Mouse (Mus musculus) stomach, embryonic 16.5 days (tissue): ENCODE data around the gene Macrod2. TPM values are rescaled to one million over a fixed set of nuclear protein-coding genes. Genes with fewer than 3 reads are reported as not detected.

Experiments used
- ATAC-seq: fragments of 200-750 bp; cut with Nextera tagmentation; 2 replicates; pipeline ENCODE4 v1.8.0; 2017; ENCODE audit warnings: moderate number of reproducible peaks, moderate TSS enrichment; ENCODE audit not compliant: insufficient read depth, low FRiP score
- H3K27ac ChIP-seq: fragments of 300-500 bp; sonication (generic); 2 replicates; pipeline ENCODE4 v1.5.1; 2014; ENCODE audit warnings: low read length
- H3K27me3 ChIP-seq: fragments of 300-500 bp; sonication (generic); 2 replicates; pipeline ENCODE4 v1.6.1; 2014; ENCODE audit warnings: low read length, control low read depth, mixed read lengths; ENCODE audit not compliant: control insufficient read depth, insufficient read depth
- H3K36me3 ChIP-seq: fragments of 300-500 bp; sonication (generic); 2 replicates; pipeline ENCODE4 v1.6.1; 2014; ENCODE audit warnings: low read length; ENCODE audit not compliant: control insufficient read depth, insufficient read depth
- H3K4me1 ChIP-seq: fragments of 300-500 bp; sonication (generic); 2 replicates; pipeline ENCODE4 v1.6.1; 2014; ENCODE audit warnings: low read length, control low read depth, mixed read lengths; ENCODE audit not compliant: control insufficient read depth, insufficient read depth
- H3K4me2 ChIP-seq: fragments of 300-500 bp; sonication (generic); 2 replicates; pipeline ENCODE4 v1.6.1; 2014; ENCODE audit warnings: low read depth, low read length, mixed read lengths
- H3K4me3 ChIP-seq: fragments of 300-500 bp; sonication (generic); replicated peaks from 2 replicates; pipeline ENCODE4 v1.5.1; 2014; ENCODE audit warnings: mild to moderate bottlenecking, low read length
- H3K9ac ChIP-seq: fragments of 300-500 bp; sonication (generic); 2 replicates; pipeline ENCODE4 v1.6.1; 2014; ENCODE audit warnings: low read length
- H3K9me3 ChIP-seq: fragments of 300-500 bp; sonication (generic); replicated peaks from 2 replicates; pipeline ENCODE4 v1.6.1; 2016; ENCODE audit warnings: low read length, control low read depth; ENCODE audit not compliant: control insufficient read depth
- WGBS: fragments of 180-500 bp; shearing (Covaris S2); extraction: QIAGEN DNeasy Blood & Tissue Kit; methylation state at CpG from one replicate; pipeline ENCODE4 v1.1.7; 2014; 5-methylcytosine and 5-hydroxymethylcytosine counted together
- polyA plus RNA-seq: library from polyadenylated mRNA; unstranded; fragments of >200 nt; fragmentation: Nextera tagmentation; extraction: Ambion mirVana; gene quantifications from 2 replicates; pipeline ENCODE4 v1.2.1, GENCODE M21; 2015

Gene Macrod2
- polyA plus RNA-seq, 1 experiment from 2014 or later = 45.4 TPM

GRCm38 (mm10) chr2:142254566-142254965 lies 1859.5 kb downstream of the Macrod2 start:
- 75% methylated on average over 6 of the region's 6 CpGs for WGBS
- Histone ChIP-seq H3K27me3 (no peaks in the 10 kb centered on the region), H3K4me3 (no peak overlapping the region), H3K4me2 (no peak overlapping the region), H3K9ac (no peak overlapping the region), H3K4me1 (no peaks in the 10 kb centered on the region), H3K27ac (no peak overlapping the region), H3K36me3 (no peaks in the 10 kb centered on the region), H3K9me3 (no peaks in the 10 kb centered on the region)
- ATAC-seq = no peak

GRCm38 (mm10) chr2:142257501-142257900 lies 1862.4 kb downstream of the Macrod2 start:
- H3K9ac ChIP-seq = no peak overlapping the region
- H3K4me2 ChIP-seq = no peak overlapping the region
- H3K4me1 ChIP-seq = no peaks in the 10 kb centered on the region
- H3K27ac ChIP-seq = no peak overlapping the region
- WGBS = 97% methylated on average over 1 of the region's 1 CpGs
- no peak for ATAC-seq
- H3K9me3 ChIP-seq = no peaks in the 10 kb centered on the region
- H3K36me3 ChIP-seq = no peaks in the 10 kb centered on the region
- H3K4me3 ChIP-seq = no peak overlapping the region
- H3K27me3 ChIP-seq = no peaks in the 10 kb centered on the region

GRCm38 (mm10) chr2:142261046-142261445 lies 1865.9 kb downstream of the Macrod2 start:
- H3K27ac ChIP-seq = no peak overlapping the region
- no peak overlapping the region for H3K9ac ChIP-seq
- H3K4me3 ChIP-seq = no peak overlapping the region
- WGBS = 67% methylated on average over 6 of the region's 6 CpGs
- H3K4me2 ChIP-seq = no peak overlapping the region
- no peaks in the 10 kb centered on the region for H3K27me3 ChIP-seq
- no peaks in the 10 kb centered on the region for H3K4me1 ChIP-seq
- ATAC-seq = no peak
- H3K9me3 ChIP-seq = no peaks in the 10 kb centered on the region
- no peaks in the 10 kb centered on the region for H3K36me3 ChIP-seq

- Histone ChIP-seq H3K9ac (no peak overlapping the region), H3K27ac (no peak overlapping the region), H3K4me2 (no peak overlapping the region), H3K36me3 (no peaks in the 10 kb centered on the region), H3K9me3 (no peaks in the 10 kb centered on the region), H3K4me1 (no peaks in the 10 kb centered on the region), H3K4me3 (no peak overlapping the region), H3K27me3 (no peaks in the 10 kb centered on the region)
- 80% methylated on average over 2 of the region's 2 CpGs for WGBS
- no peak for ATAC-seq
Observed at GRCm38 (mm10) chr2:142264697-142265096, 1869.6 kb downstream of the Macrod2 start.

GRCm38 (mm10) chr2:142267836-142268235 lies 1872.7 kb downstream of the Macrod2 start:
- Histone ChIP-seq H3K36me3 (no peaks in the 10 kb centered on the region), H3K9me3 (no peaks in the 10 kb centered on the region), H3K4me3 (no peak overlapping the region), H3K4me1 (no peaks in the 10 kb centered on the region), H3K27ac (no peak overlapping the region), H3K4me2 (no peak overlapping the region), H3K9ac (no peak overlapping the region), H3K27me3 (no peaks in the 10 kb centered on the region)
- 72% methylated on average over 2 of the region's 2 CpGs for WGBS
- ATAC-seq = no peak

- Histone ChIP-seq H3K4me3 (no peak overlapping the region), H3K4me2 (no peak overlapping the region), H3K9ac (no peak overlapping the region), H3K27me3 (no peaks in the 10 kb centered on the region), H3K9me3 (no peaks in the 10 kb centered on the region), H3K4me1 (no peaks in the 10 kb centered on the region), H3K36me3 (no peaks in the 10 kb centered on the region), H3K27ac (no peak overlapping the region)
- WGBS = 50% methylated on average over 1 of the region's 1 CpGs
- no peak for ATAC-seq
Observed at GRCm38 (mm10) chr2:142286761-142287160, 1891.7 kb downstream of the Macrod2 start.

- no peak overlapping the region for H3K27ac ChIP-seq
- no peaks in the 10 kb centered on the region for H3K9me3 ChIP-seq
- no peak overlapping the region for H3K4me2 ChIP-seq
- no peaks in the 10 kb centered on the region for H3K27me3 ChIP-seq
- H3K36me3 ChIP-seq = no peaks in the 10 kb centered on the region
- H3K4me3 ChIP-seq = no peak overlapping the region
- no peak overlapping the region for H3K9ac ChIP-seq
- H3K4me1 ChIP-seq = no peaks in the 10 kb centered on the region
- 76% methylated on average over 4 of the region's 4 CpGs for WGBS
- no peak for ATAC-seq
Observed at GRCm38 (mm10) chr2:142294831-142295230, 1899.7 kb downstream of the Macrod2 start.

GRCm38 (mm10) chr2:142303098-142303911 lies 1908.2 kb downstream of the Macrod2 start:
- Histone ChIP-seq H3K9ac (no peak overlapping the region), H3K27ac (no peak overlapping the region), H3K27me3 (no peaks in the 10 kb centered on the region), H3K4me3 (no peak overlapping the region), H3K4me1 (no peaks in the 10 kb centered on the region), H3K9me3 (no peaks in the 10 kb centered on the region), H3K4me2 (no peak overlapping the region), H3K36me3 (no peaks in the 10 kb centered on the region)
- no peak for ATAC-seq
- WGBS = 40% methylated on average over 2 of the region's 2 CpGs

- H3K27ac ChIP-seq = no peak overlapping the region
- H3K36me3 ChIP-seq = no peaks in the 10 kb centered on the region
- H3K4me3 ChIP-seq = no peak overlapping the region
- H3K27me3 ChIP-seq = no peaks in the 10 kb centered on the region
- H3K9me3 ChIP-seq = no peaks in the 10 kb centered on the region
- no peak for ATAC-seq
- no peak overlapping the region for H3K4me2 ChIP-seq
- no peak overlapping the region for H3K9ac ChIP-seq
- no peaks in the 10 kb centered on the region for H3K4me1 ChIP-seq
- 74% methylated on average over 2 of the region's 2 CpGs for WGBS
Observed at GRCm38 (mm10) chr2:142303912-142304182, 1908.7 kb downstream of the Macrod2 start.
